Mouse (Mus musculus): ENCODE measurements at regions not wholly inside any gene's neighbourhood (a gene's known extent, or its start where the extent isn't known, plus 50 kb on each side); places are given as distances from the start of the nearest gene placed in this dataset.
"Not testable (repeated sequence)": the region's sequence is repeated elsewhere in the genome, so short reads cannot be mapped to it uniquely, and the experiment has no call there.

- Histone ChIP-seq H3K4me1 (replicated peaks; ENCODE audit: control insufficient read depth, insufficient read depth, low read length) (peaks cover 2% of the 10 kb centered on the region), H3K27ac (ENCODE audit: control insufficient read depth, insufficient read depth, low read length) (no peak overlapping the region), H3K27me3 (ENCODE audit: control insufficient read depth, insufficient read depth, low read length) (no peaks in the 10 kb centered on the region), H3K4me3 (ENCODE audit: control insufficient read depth, insufficient read depth, low read length) (no peak overlapping the region), H3K36me3 (ENCODE audit: control insufficient read depth, insufficient read depth, low read length) (no peaks in the 10 kb centered on the region)
- WGBS, result 94% methylated on average over 3 of the region's 3 CpGs
- no peak for DNase-seq
- TF ChIP-seq POLR2A (IDR thresholded peaks at IDR 0.05; ENCODE audit: control insufficient read depth, extremely low read depth, insufficient read depth, low read length, poor library complexity), result no peak
- TF ChIP-seq CTCF (IDR thresholded peaks at IDR 0.05; ENCODE audit: borderline replicate concordance, control insufficient read depth, extremely low read depth, insufficient read depth, low read length, poor library complexity), result no peak
Observed at GRCm38 (mm10) chr15:41986264-41986663, 1852.1 kb downstream of the 9330182O14Rik start.

DNA sequence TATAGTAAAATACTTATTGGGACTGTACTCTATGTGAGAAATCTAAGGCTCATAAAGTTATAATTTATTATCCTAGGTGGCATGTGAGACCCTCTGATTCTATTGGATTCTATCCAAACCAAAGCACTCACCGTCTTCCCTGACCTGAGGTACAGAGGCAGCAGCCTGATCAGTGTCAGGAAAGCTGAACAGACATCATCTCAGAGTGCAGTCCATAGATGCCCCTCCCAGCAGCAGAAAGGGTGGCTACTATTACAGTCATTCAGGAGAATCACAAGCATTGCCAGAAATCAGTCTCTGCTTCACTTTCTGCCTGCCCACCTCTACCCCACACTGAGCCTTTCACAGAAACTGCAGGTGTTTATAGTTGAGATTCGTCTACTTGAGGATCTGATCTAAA is 1854.9 kb downstream of the 9330182O14Rik start:
- Histone ChIP-seq H3K27ac (ENCODE audit: control insufficient read depth, insufficient read depth, low read length) (no peak overlapping the region), H3K36me3 (ENCODE audit: control insufficient read depth, insufficient read depth, low read length) (no peaks in the 10 kb centered on the region), H3K27me3 (ENCODE audit: control insufficient read depth, insufficient read depth, low read length) (no peaks in the 10 kb centered on the region), H3K4me3 (ENCODE audit: control insufficient read depth, insufficient read depth, low read length) (no peak overlapping the region), H3K4me1 (replicated peaks; ENCODE audit: control insufficient read depth, insufficient read depth, low read length) (peaks cover 2% of the 10 kb centered on the region)
- 65% methylated on average over 2 of the region's 2 CpGs for WGBS
- no peak for DNase-seq
- TF ChIP-seq POLR2A (IDR thresholded peaks at IDR 0.05; ENCODE audit: control insufficient read depth, extremely low read depth, insufficient read depth, low read length, poor library complexity) (no peak), CTCF (IDR thresholded peaks at IDR 0.05; ENCODE audit: borderline replicate concordance, control insufficient read depth, extremely low read depth, insufficient read depth, low read length, poor library complexity) (no peak)

- H3K4me1 ChIP-seq (replicated peaks; ENCODE audit: control insufficient read depth, insufficient read depth, low read length), result peaks cover 2% of the 10 kb centered on the region
- DNase-seq, result no peak
- H3K4me3 ChIP-seq (ENCODE audit: control insufficient read depth, insufficient read depth, low read length), result no peak overlapping the region
- TF ChIP-seq POLR2A (IDR thresholded peaks at IDR 0.05; ENCODE audit: control insufficient read depth, extremely low read depth, insufficient read depth, low read length, poor library complexity) (no peak), CTCF (IDR thresholded peaks at IDR 0.05; ENCODE audit: borderline replicate concordance, control insufficient read depth, extremely low read depth, insufficient read depth, low read length, poor library complexity) (no peak)
- no peaks in the 10 kb centered on the region for H3K27me3 ChIP-seq (ENCODE audit: control insufficient read depth, insufficient read depth, low read length)
- no peaks in the 10 kb centered on the region for H3K36me3 ChIP-seq (ENCODE audit: control insufficient read depth, insufficient read depth, low read length)
- H3K27ac ChIP-seq (ENCODE audit: control insufficient read depth, insufficient read depth, low read length), result no peak overlapping the region
Observed at GRCm38 (mm10) chr15:41991816-41992215, 1857.7 kb downstream of the 9330182O14Rik start.

GRCm38 (mm10) chr15:42032286-42032685 is 1898.1 kb downstream of the 9330182O14Rik start:
- not testable (repeated sequence) for H3K4me1 ChIP-seq (replicated peaks; ENCODE audit: control insufficient read depth, insufficient read depth, low read length)

DNA sequence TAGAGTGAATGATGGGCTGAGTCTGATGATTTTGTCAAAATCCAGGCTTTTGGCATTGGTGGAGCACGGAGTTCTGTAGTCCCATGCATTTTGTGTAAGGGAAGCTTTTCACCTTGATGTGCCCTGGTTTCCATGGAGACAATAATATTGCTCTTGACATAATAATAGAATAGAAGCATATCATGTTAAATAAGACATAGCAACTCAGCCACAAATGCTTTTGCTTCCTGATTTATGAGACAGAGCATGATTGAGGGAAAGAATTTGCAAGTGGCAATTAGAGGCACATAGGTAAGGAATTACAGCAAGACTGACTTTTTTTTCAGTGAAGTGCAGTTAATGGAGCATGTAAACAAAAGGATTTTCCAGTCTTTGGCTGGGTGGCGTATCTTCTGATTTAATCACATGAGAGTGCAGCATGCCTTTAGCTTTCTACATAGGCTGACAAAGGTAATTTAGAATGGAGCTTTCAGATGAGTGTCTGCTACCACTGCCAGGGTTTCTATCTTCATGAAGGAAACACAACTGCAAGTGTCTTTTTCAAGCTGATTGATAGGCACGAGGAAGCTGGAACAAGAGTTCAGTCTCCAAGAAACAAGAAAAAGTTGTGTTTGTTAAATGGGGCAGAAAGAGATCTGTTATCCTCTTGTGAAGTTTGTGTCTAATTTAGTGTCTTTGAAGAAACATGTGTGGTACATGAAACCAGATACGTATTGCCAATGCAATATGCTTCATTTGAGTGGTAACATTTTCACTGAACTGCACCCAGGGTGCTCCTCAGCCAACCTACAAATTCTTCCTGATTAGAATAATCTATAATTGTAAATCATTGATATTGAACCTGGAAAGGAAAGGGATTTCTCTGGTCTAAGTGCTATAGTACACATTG is 1913.2 kb downstream of the 9330182O14Rik start:
- H3K4me1 ChIP-seq (replicated peaks; ENCODE audit: control insufficient read depth, insufficient read depth, low read length), result no peaks in the 10 kb centered on the region
- 90% methylated on average over 4 of the region's 4 CpGs for WGBS
- H3K27me3 ChIP-seq (ENCODE audit: control insufficient read depth, insufficient read depth, low read length), result no peaks in the 10 kb centered on the region
- H3K36me3 ChIP-seq (ENCODE audit: control insufficient read depth, insufficient read depth, low read length), result no peaks in the 10 kb centered on the region
- no peak overlapping the region for H3K27ac ChIP-seq (ENCODE audit: control insufficient read depth, insufficient read depth, low read length)
- no peak for TF ChIP-seq POLR2A (IDR thresholded peaks at IDR 0.05; ENCODE audit: control insufficient read depth, extremely low read depth, insufficient read depth, low read length, poor library complexity)
- TF ChIP-seq CTCF (IDR thresholded peaks at IDR 0.05; ENCODE audit: borderline replicate concordance, control insufficient read depth, extremely low read depth, insufficient read depth, low read length, poor library complexity), result no peak
- no peak for DNase-seq
- no peak overlapping the region for H3K4me3 ChIP-seq (ENCODE audit: control insufficient read depth, insufficient read depth, low read length)

More at GRCm38 (mm10) chr15:42032286-42032685, 1898.1 kb downstream of the 9330182O14Rik start:
- H3K27me3 ChIP-seq (ENCODE audit: control insufficient read depth, insufficient read depth, low read length); H3K4me3 ChIP-seq (ENCODE audit: control insufficient read depth, insufficient read depth, low read length); DNase-seq; H3K36me3 ChIP-seq (ENCODE audit: control insufficient read depth, insufficient read depth, low read length); H3K27ac ChIP-seq (ENCODE audit: control insufficient read depth, insufficient read depth, low read length): not testable (repeated sequence)
- 97% methylated on average over 12 of the region's 12 CpGs for WGBS

GRCm38 (mm10) chr15:42056772-42057171 is 1922.6 kb downstream of the 9330182O14Rik start:
- no peak for TF ChIP-seq CTCF (IDR thresholded peaks at IDR 0.05; ENCODE audit: borderline replicate concordance, control insufficient read depth, extremely low read depth, insufficient read depth, low read length, poor library complexity)
- no peak for TF ChIP-seq POLR2A (IDR thresholded peaks at IDR 0.05; ENCODE audit: control insufficient read depth, extremely low read depth, insufficient read depth, low read length, poor library complexity)
- Histone ChIP-seq H3K27me3 (ENCODE audit: control insufficient read depth, insufficient read depth, low read length) (no peaks in the 10 kb centered on the region), H3K4me3 (ENCODE audit: control insufficient read depth, insufficient read depth, low read length) (no peak overlapping the region), H3K36me3 (ENCODE audit: control insufficient read depth, insufficient read depth, low read length) (no peaks in the 10 kb centered on the region), H3K4me1 (replicated peaks; ENCODE audit: control insufficient read depth, insufficient read depth, low read length) (no peaks in the 10 kb centered on the region), H3K27ac (ENCODE audit: control insufficient read depth, insufficient read depth, low read length) (no peak overlapping the region)
- 90% methylated on average over 3 of the region's 3 CpGs for WGBS
- no peak for DNase-seq

Data from thymus, adult 2 months (tissue).